Mouse (Mus musculus) CH12.LX (cell line): ENCODE measurements around the gene Whrn. TPM values are rescaled to one million over a fixed set of nuclear protein-coding genes. Genes with fewer than 3 reads are reported as not detected.

Experiments used
- DNase-seq: peaks from one replicate; pipeline ENCODE4 v3.0.0-alpha.2; 2013; ENCODE audit errors: extremely low read depth
- H3K27ac ChIP-seq: 2 replicates; pipeline ENCODE4 v1.5.1; 2012; ENCODE audit warnings: low read depth, mild to moderate bottlenecking, control low read depth, moderate library complexity; ENCODE audit not compliant: insufficient read depth
- H3K27me3 ChIP-seq: replicated peaks from 2 replicates; pipeline ENCODE3; 2012; ENCODE audit warnings: inconsistent platforms
- H3K36me3 ChIP-seq, 2 experiments: replicated peaks in 1 of 2; 2 replicates each; pipeline versions ENCODE3 to v1.6.1; 2012; ENCODE audit warnings: inconsistent platforms in 1 of 2, low read length in 1 of 2, mild to moderate bottlenecking in 1 of 2, mixed read lengths in 1 of 2, moderate library complexity in 1 of 2; ENCODE audit not compliant: control insufficient read depth in 1 of 2, insufficient read depth in 1 of 2
- H3K4me1 ChIP-seq, 2 experiments: 2 replicates each; pipeline ENCODE4 v1.6.1; 2012; ENCODE audit warnings: inconsistent platforms in 1 of 2, moderate library complexity in 1 of 2; ENCODE audit not compliant: insufficient read depth in 2 of 2, control insufficient read depth in 1 of 2
- H3K4me2 ChIP-seq: 2 replicates; pipeline ENCODE4 v1.6.1; 2012; ENCODE audit warnings: low read depth, mild to moderate bottlenecking, control low read depth; ENCODE audit not compliant: poor library complexity, insufficient read depth, severe bottlenecking
- H3K4me3 ChIP-seq, 3 experiments: fragments of 150-350 bp in 1 of 3; sonication (generic) in 1 of 3; replicated peaks in 1 of 3; 2 replicates each; pipeline versions ENCODE3 to v1.5.1; 2011 to 2012; ENCODE audit warnings: low read depth in 2 of 3, low read length in 2 of 3, mild to moderate bottlenecking in 2 of 3, moderate library complexity in 2 of 3, control low read depth in 1 of 3, improper control_type of control experiment in 1 of 3, inconsistent platforms in 1 of 3, mixed read lengths in 1 of 3; ENCODE audit not compliant: poor library complexity in 1 of 3
- H3K79me2 ChIP-seq: replicated peaks from 2 replicates; pipeline ENCODE4 v1.6.1; 2012; ENCODE audit warnings: mild to moderate bottlenecking, moderate library complexity; ENCODE audit not compliant: control insufficient read depth, poor library complexity, insufficient read depth, severe bottlenecking; ENCODE audit errors: extremely low read depth
- H3K9ac ChIP-seq: 2 replicates; pipeline ENCODE4 v1.6.1; 2012; ENCODE audit warnings: low read depth, mild to moderate bottlenecking, control low read depth, moderate library complexity; ENCODE audit not compliant: insufficient read depth
- H3K9me3 ChIP-seq: replicated peaks from 2 replicates; pipeline ENCODE3; 2012; ENCODE audit warnings: low read length, inconsistent platforms, mixed read lengths
- BHLHE40 ChIP-seq: IDR thresholded peaks from 2 replicates; pipeline ENCODE4 v1.6.1; 2011; ENCODE audit warnings: mild to moderate bottlenecking, low read depth, low read length, improper control_type of control experiment
- CHD1 ChIP-seq: IDR thresholded peaks from 2 replicates; pipeline ENCODE4 v1.6.1; 2012; ENCODE audit warnings: low read depth, low read length, improper control_type of control experiment, inconsistent platforms
- CHD2 ChIP-seq: IDR thresholded peaks from 2 replicates; pipeline ENCODE4 v1.6.1; 2011; ENCODE audit warnings: low read length, improper control_type of control experiment
- ELF1 ChIP-seq: IDR thresholded peaks from 2 replicates; pipeline ENCODE4 v1.6.1; 2014; ENCODE audit warnings: low read depth, mild to moderate bottlenecking, inconsistent platforms, low read length, improper control_type of control experiment
- EP300 ChIP-seq: IDR thresholded peaks from 2 replicates; pipeline ENCODE4 v1.6.1; 2011; ENCODE audit warnings: low read length, improper control_type of control experiment
- GABPA ChIP-seq: IDR thresholded peaks from 2 replicates; pipeline ENCODE4 v1.6.1; 2012; ENCODE audit warnings: low read depth, low read length, improper control_type of control experiment, inconsistent platforms; ENCODE audit not compliant: insufficient replicate concordance
- HCFC1 ChIP-seq: IDR thresholded peaks from 2 replicates; pipeline ENCODE4 v1.6.1; 2012; ENCODE audit warnings: low read depth, mild to moderate bottlenecking, inconsistent platforms, low read length, improper control_type of control experiment
- IRF4 ChIP-seq: IDR thresholded peaks from 2 replicates; pipeline ENCODE4 v1.6.1; 2014; ENCODE audit warnings: low read depth, mild to moderate bottlenecking, inconsistent platforms, low read length, improper control_type of control experiment
- JUND ChIP-seq: conservative IDR thresholded peaks from 2 replicates; pipeline ENCODE4 v1.6.1; 2011; ENCODE audit warnings: low read depth, low read length, improper control_type of control experiment
- MAFK ChIP-seq: IDR thresholded peaks from 2 replicates; pipeline ENCODE4 v1.6.1; 2011; ENCODE audit warnings: low read length, improper control_type of control experiment; ENCODE audit not compliant: insufficient replicate concordance
- MAZ ChIP-seq: IDR thresholded peaks from 2 replicates; pipeline ENCODE4 v1.6.1; 2012; ENCODE audit warnings: low read depth, mild to moderate bottlenecking, inconsistent platforms, low read length, improper control_type of control experiment, moderate library complexity
- MYC ChIP-seq: IDR thresholded peaks from 2 replicates; pipeline ENCODE4 v1.6.1; 2011; ENCODE audit warnings: low read depth, mild to moderate bottlenecking, improper control_type of control experiment, low read length
- PAX5 ChIP-seq: IDR thresholded peaks from 2 replicates; pipeline ENCODE4 v1.6.1; 2012; ENCODE audit warnings: low read length, inconsistent platforms, mixed read lengths
- RAD21 ChIP-seq: IDR thresholded peaks from 2 replicates; pipeline ENCODE4 v1.6.1; 2011; ENCODE audit warnings: low read depth, mild to moderate bottlenecking, low read length, improper control_type of control experiment, moderate library complexity
- SMC3 ChIP-seq: IDR thresholded peaks from 2 replicates; pipeline ENCODE4 v1.6.1; 2011; ENCODE audit warnings: low read depth, low read length, improper control_type of control experiment
- TBP ChIP-seq: conservative IDR thresholded peaks from 2 replicates; pipeline ENCODE4 v1.6.1; 2011; ENCODE audit warnings: low read depth, low read length, improper control_type of control experiment
- UBTF ChIP-seq: IDR thresholded peaks from 2 replicates; pipeline ENCODE4 v1.6.1; 2012; ENCODE audit warnings: low read depth, mild to moderate bottlenecking, inconsistent platforms, low read length, improper control_type of control experiment, moderate library complexity
- ZC3H11A ChIP-seq: IDR thresholded peaks from 2 replicates; pipeline ENCODE4 v1.6.1; 2012; ENCODE audit warnings: low read depth, mild to moderate bottlenecking, inconsistent platforms, low read length, improper control_type of control experiment
- ZKSCAN1 ChIP-seq: IDR thresholded peaks from 2 replicates; pipeline ENCODE4 v1.6.1; 2012; ENCODE audit warnings: low read depth, inconsistent platforms, low read length, improper control_type of control experiment, borderline replicate concordance
- dilution Hi-C: fragments of 300-500 bp; cut with MboI; formaldehyde crosslinking; loops from 2 replicates; pipeline ENCODE4 v1.14.3; 2020; ENCODE audit warnings: low sequenced_read_pairs; ENCODE audit not compliant: extremely low pct_unique_long_range_greater_than_20kb, extremely low pct_ligation_motif_present
- in situ Hi-C: fragments of 300-500 bp; cut with MboI; formaldehyde crosslinking; loops from 3 replicates; pipeline ENCODE4 v1.14.3; 2019; ENCODE audit warnings: low sequenced_read_pairs, low pct_ligation_motif_present, low pct_unique_long_range_greater_than_20kb, mixed read lengths
- polyA plus RNA-seq: library from polyadenylated mRNA; unstranded; fragments of >175 nt; gene quantifications from 2 replicates; pipeline ENCODE4 v1.2.1, GENCODE M21; 2012; ENCODE audit warnings: low read depth; ENCODE audit not compliant: insufficient read length
- total RNA-seq, 2 experiments: library from RNA; depleted of rRNA; stranded (reverse); fragments of 300-350 nt in 1 of 2; fragments of >200 nt in 1 of 2; gene quantifications; 2 replicates each; pipeline ENCODE4 v1.2.3; 2012 to 2014

Gene Whrn
- total and polyA plus RNA-seq, 3 experiments, result 0.99 to 9.4 (median 4.5) TPM

- Histone ChIP-seq H3K4me1 (peaks cover 0 to 3% of the 10 kb centered on the region in 2 experiments; a peak in 1 of 4 replicates), H3K27me3 (no peaks in the 10 kb centered on the region), H3K79me2 (no peaks in the 10 kb centered on the region), H3K4me3 (no peak overlapping the region), H3K4me2 (no peak overlapping the region), H3K27ac (no peak overlapping the region), H3K9me3 (peaks cover 3% of the 10 kb centered on the region), H3K9ac (no peak overlapping the region), H3K36me3 (peaks cover 0 to 47% of the 10 kb centered on the region in 2 experiments)
- TF ChIP-seq CHD2 (no peak), UBTF (no peak), ELF1 (no peak), MAFK (no peak)
- in situ Hi-C loops, result no loop called here
- dilution Hi-C loops, result no loop called here
- DNase-seq, result no peak
Observed at GRCm38 (mm10) chr4:63435402-63435801, 60.4 kb downstream of the Whrn start.

- dilution Hi-C loops, result no loop called here
- H3K9me3 ChIP-seq, result no peaks in the 10 kb centered on the region
Observed at GRCm38 (mm10) chr4:63431098-63431497, 64.7 kb downstream of the Whrn start.

GRCm38 (mm10) chr4:63430357-63430756, 65.4 kb downstream of the Whrn start:
- dilution Hi-C loops, result no loop called here
- peaks cover 0 to 38% of the 10 kb centered on the region in 2 experiments for H3K36me3 ChIP-seq
- H3K27ac ChIP-seq, result no peak overlapping the region
- TF ChIP-seq EP300 (no peak), MAZ (no peak), SMC3 (no peak), IRF4 (no peak), ZKSCAN1 (no peak)
- no peaks in the 10 kb centered on the region for H3K79me2 ChIP-seq
- H3K4me3 ChIP-seq, result no peak overlapping the region
- no peak overlapping the region for H3K4me2 ChIP-seq
- H3K9me3 ChIP-seq, result no peaks in the 10 kb centered on the region
- DNase-seq, result no peak
- peaks cover 5 to 21% of the 10 kb centered on the region in 2 experiments; a peak in 2 of 4 replicates for H3K4me1 ChIP-seq
- H3K9ac ChIP-seq, result no peak overlapping the region
- in situ Hi-C loops, result no loop called here
- H3K27me3 ChIP-seq, result no peaks in the 10 kb centered on the region

More at GRCm38 (mm10) chr4:63431098-63431497, 64.7 kb downstream of the Whrn start:
- DNase-seq, result no peak
- no peak overlapping the region for H3K27ac ChIP-seq
- H3K4me1 ChIP-seq, result peaks cover 5 to 21% of the 10 kb centered on the region in 2 experiments; a peak in 2 of 4 replicates
- H3K79me2 ChIP-seq, result no peaks in the 10 kb centered on the region
- no peak overlapping the region for H3K4me3 ChIP-seq
- H3K9ac ChIP-seq, result no peak overlapping the region
- no peaks in the 10 kb centered on the region for H3K27me3 ChIP-seq
- H3K36me3 ChIP-seq, result peaks cover 0 to 39% of the 10 kb centered on the region in 2 experiments
- no peak for TF ChIP-seq MYC
- TF ChIP-seq GABPA, result no peak
- TF ChIP-seq CHD1, result no peak
- no peak for TF ChIP-seq HCFC1
- no peak for TF ChIP-seq UBTF
- no peak for TF ChIP-seq JUND
- TF ChIP-seq PAX5, result no peak
- no peak for TF ChIP-seq TBP
- no peak for TF ChIP-seq RAD21
- no peak for TF ChIP-seq CHD2
- TF ChIP-seq BHLHE40, result no peak
- TF ChIP-seq IRF4, result no peak
- no peak for TF ChIP-seq ZC3H11A
- TF ChIP-seq, all 38 proteins: peak for 0
- H3K4me2 ChIP-seq, result no peak overlapping the region
- in situ Hi-C loops, result no loop called here
